Mouse (Mus musculus) layer of hippocampus, adult 9-10 months (tissue): ENCODE data around the gene Mlxip.
A peak's percentile ranks its signal among the peaks of the same experiment; 100 is the strongest.

Source experiments
- DNase-seq: peaks from one replicate; pipeline ENCODE4 v3.0.0; 2022; ENCODE audit warnings: low spot score

The Mlxip gene

GRCm38 (mm10) chr5:123382686-123383085 lies 11.9 kb upstream of the Mlxip start:
- no peak for DNase-seq

- no peak for DNase-seq
These were observed 6.1 kb upstream of the Mlxip start for GRCm38 (mm10) chr5:123388452-123388851.

GRCm38 (mm10) chr5:123390536-123391441 lies 3.8 kb upstream of the Mlxip start:
- no peak for DNase-seq

GRCm38 (mm10) chr5:123391442-123391809 lies 3.2 kb upstream of the Mlxip start:
- peak; percentile 73 for DNase-seq

- no peak for DNase-seq
These were observed 754 bp upstream of the Mlxip start for GRCm38 (mm10) chr5:123393786-123394302.

- DNase-seq: no peak
These were observed 621 bp downstream of the Mlxip start for GRCm38 (mm10) chr5:123394957-123395881.

- DNase-seq: no peak
These were observed 2.4 kb downstream of the Mlxip start for GRCm38 (mm10) chr5:123396901-123397464.

- DNase-seq: no peak
These were observed 3.2 kb downstream of the Mlxip start for GRCm38 (mm10) chr5:123397786-123398185.

GRCm38 (mm10) chr5:123398856-123399498 lies 4.4 kb downstream of the Mlxip start:
- DNase-seq: no peak

- no peak for DNase-seq
These were observed 9.9 kb downstream of the Mlxip start for GRCm38 (mm10) chr5:123404480-123404879.

GRCm38 (mm10) chr5:123406952-123407351 lies 12.4 kb downstream of the Mlxip start:
- DNase-seq: no peak

- DNase-seq: no peak
These were observed 13.6 kb downstream of the Mlxip start for GRCm38 (mm10) chr5:123408176-123408575.

GRCm38 (mm10) chr5:123412193-123412592 lies 17.6 kb downstream of the Mlxip start:
- no peak for DNase-seq

- DNase-seq: no peak
These were observed 19.3 kb downstream of the Mlxip start for GRCm38 (mm10) chr5:123413866-123414363.

GRCm38 (mm10) chr5:123416149-123416548 lies 21.6 kb downstream of the Mlxip start:
- no peak for DNase-seq

- DNase-seq: no peak
These were observed 22.2 kb downstream of the Mlxip start for GRCm38 (mm10) chr5:123416566-123417518.

GRCm38 (mm10) chr5:123423885-123424284 lies 29.3 kb downstream of the Mlxip start:
- no peak for DNase-seq

- DNase-seq: no peak
These were observed 33.0 kb downstream of the Mlxip start for GRCm38 (mm10) chr5:123427556-123427955.

- peak; percentile 29 for DNase-seq
These were observed 37.1 kb downstream of the Mlxip start for GRCm38 (mm10) chr5:123431524-123432304.
